Mouse (Mus musculus): ENCODE results near the gene Taar8b. TPM values are rescaled to one million over a fixed set of nuclear protein-coding genes. Genes with fewer than 3 reads are reported as not detected.

Gene Taar8b
- polyA plus RNA-seq, 1 experiment: not detected

DNA sequence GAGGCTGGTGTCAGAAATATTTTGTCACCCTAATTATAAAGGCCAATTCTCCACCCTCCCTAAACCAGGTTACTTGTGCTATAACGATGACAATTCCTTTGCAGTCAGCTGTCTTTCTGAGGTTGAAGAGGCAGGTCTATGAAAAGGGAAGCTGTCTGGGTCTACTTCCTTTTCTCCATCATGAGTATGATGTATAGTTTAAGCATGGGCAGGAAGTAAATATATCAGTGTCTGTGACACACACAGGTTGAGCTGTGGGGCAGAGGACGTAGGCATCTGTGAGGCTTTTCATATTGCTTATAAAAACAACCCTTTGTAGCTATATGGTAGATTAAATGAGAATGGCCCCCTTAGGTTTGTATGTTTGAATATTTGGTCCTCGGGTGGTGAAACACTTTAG lies 33.1 kb downstream of the Taar8b start:
- WGBS: 28% methylated on average over 3 of the region's 3 CpGs
- no peak for TF ChIP-seq CTCF (IDR thresholded peaks at IDR 0.05; ENCODE audit: control insufficient read depth, insufficient read depth, low read length)
- no peak for TF ChIP-seq POLR2A (IDR thresholded peaks at IDR 0.05; ENCODE audit: borderline replicate concordance, control insufficient read depth, low read depth, low read length)
- H3K27ac ChIP-seq (ENCODE audit: control insufficient read depth, insufficient read depth, low read depth, low read length, poor library complexity): no peak overlapping the region
- no peak overlapping the region for H3K4me3 ChIP-seq (replicated peaks; ENCODE audit: control insufficient read depth, low read depth, low read length)
- H3K4me1 ChIP-seq (ENCODE audit: control insufficient read depth, insufficient read depth, low read length): no peaks in the 10 kb centered on the region

DNA sequence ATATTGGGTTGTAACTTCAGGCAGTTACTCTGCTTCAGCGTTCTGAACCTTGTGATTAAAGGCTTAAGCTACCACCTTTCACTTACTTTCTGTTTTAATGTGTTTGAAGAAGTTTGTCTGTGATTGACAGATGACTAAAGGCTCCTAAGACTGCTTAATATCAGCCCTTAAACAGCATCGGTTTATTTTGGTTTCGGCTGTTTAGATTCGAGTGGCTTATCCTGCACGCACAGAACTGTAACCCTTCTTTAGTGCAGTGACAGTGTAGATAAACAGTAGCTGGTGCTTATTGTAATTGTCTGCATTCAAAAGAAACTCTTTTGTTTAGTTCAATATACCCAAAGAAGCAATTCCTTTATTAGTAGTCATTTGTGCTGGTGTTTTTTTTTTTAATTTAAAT lies 40.1 kb downstream of the Taar8b start:
- Histone ChIP-seq H3K27ac (ENCODE audit: control insufficient read depth, insufficient read depth, low read depth, low read length, poor library complexity) (no peak overlapping the region), H3K4me3 (replicated peaks; ENCODE audit: control insufficient read depth, low read depth, low read length) (no peak overlapping the region), H3K4me1 (ENCODE audit: control insufficient read depth, insufficient read depth, low read length) (no peaks in the 10 kb centered on the region)
- WGBS: 66% methylated on average over 5 of the region's 5 CpGs
- TF ChIP-seq CTCF (IDR thresholded peaks at IDR 0.05; ENCODE audit: control insufficient read depth, insufficient read depth, low read length): no peak
- TF ChIP-seq POLR2A (IDR thresholded peaks at IDR 0.05; ENCODE audit: borderline replicate concordance, control insufficient read depth, low read depth, low read length): no peak

DNA sequence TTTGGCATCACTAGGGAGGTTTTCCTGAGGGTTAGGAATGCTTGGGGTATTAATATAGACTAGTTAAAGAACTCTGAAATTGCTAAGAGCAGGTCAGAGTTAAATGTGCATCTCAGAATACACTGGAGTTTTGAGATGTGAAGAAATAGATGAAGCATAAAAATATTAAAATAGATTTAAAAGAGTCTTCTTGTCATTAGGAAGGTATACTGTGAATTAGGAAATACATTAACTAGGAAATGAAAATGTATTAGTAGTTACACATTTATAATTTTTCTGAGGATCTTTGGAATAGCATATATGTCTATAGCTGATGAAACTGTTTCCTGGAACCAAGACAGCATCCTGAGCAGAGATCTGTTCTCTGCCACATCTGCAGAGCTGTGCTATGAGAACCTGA lies 42.9 kb downstream of the Taar8b start, which contains the start of gene Taar7f:
TSS of gene Taar7f (plus strand) at position 301 of the 400 bp plus-strand sequence.
- TF ChIP-seq POLR2A (IDR thresholded peaks at IDR 0.05; ENCODE audit: borderline replicate concordance, control insufficient read depth, low read depth, low read length) (no peak), CTCF (IDR thresholded peaks at IDR 0.05; ENCODE audit: control insufficient read depth, insufficient read depth, low read length) (no peak)
- Histone ChIP-seq H3K27ac (ENCODE audit: control insufficient read depth, insufficient read depth, low read depth, low read length, poor library complexity) (no peak within 1 kb of the TSS), H3K4me1 (ENCODE audit: control insufficient read depth, insufficient read depth, low read length) (no peaks in the 10 kb centered on the region), H3K4me3 (replicated peaks; ENCODE audit: control insufficient read depth, low read depth, low read length) (no peak within 1 kb of the TSS)

Other genes with a start within 250 kb of the Taar8b start
- 1.3 and 4.7 TPM in 2 replicates for gene Vnn3, start 240.8 kb downstream of the Taar8b start, polyA plus RNA-seq (2011; ENCODE audit: insufficient read depth, insufficient read length, low replicate concordance, missing spikeins)
- not detected in 2 replicates for gene Vnn1, start 197.6 kb downstream of the Taar8b start, polyA plus RNA-seq (2011; ENCODE audit: insufficient read depth, insufficient read length, low replicate concordance, missing spikeins)
- not detected in 2 replicates for gene Taar1, start 171.9 kb downstream of the Taar8b start, polyA plus RNA-seq (2011; ENCODE audit: insufficient read depth, insufficient read length, low replicate concordance, missing spikeins)
- not detected in 2 replicates for gene Taar2, start 153.7 kb downstream of the Taar8b start, polyA plus RNA-seq (2011; ENCODE audit: insufficient read depth, insufficient read length, low replicate concordance, missing spikeins)
- gene Taar3, start 142.7 kb downstream of the Taar8b start, polyA plus RNA-seq (2011; ENCODE audit: insufficient read depth, insufficient read length, low replicate concordance, missing spikeins): not detected in 2 replicates
- not detected in 2 replicates for gene Taar4, start 131.8 kb downstream of the Taar8b start, polyA plus RNA-seq (2011; ENCODE audit: insufficient read depth, insufficient read length, low replicate concordance, missing spikeins)
- gene Taar5, start 121.6 kb downstream of the Taar8b start, polyA plus RNA-seq (2011; ENCODE audit: insufficient read depth, insufficient read length, low replicate concordance, missing spikeins): not detected in 2 replicates
- gene Taar6, start 106.6 kb downstream of the Taar8b start, polyA plus RNA-seq (2011; ENCODE audit: insufficient read depth, insufficient read length, low replicate concordance, missing spikeins): not detected in 2 replicates
- gene Taar7a, start 98.8 kb downstream of the Taar8b start, polyA plus RNA-seq (2011; ENCODE audit: insufficient read depth, insufficient read length, low replicate concordance, missing spikeins): not detected in 2 replicates
- gene Taar7b, start 92.4 kb downstream of the Taar8b start, polyA plus RNA-seq (2011; ENCODE audit: insufficient read depth, insufficient read length, low replicate concordance, missing spikeins): not detected in 2 replicates
- gene Taar7d, start 65.1 kb downstream of the Taar8b start, polyA plus RNA-seq (2011; ENCODE audit: insufficient read depth, insufficient read length, low replicate concordance, missing spikeins): not detected in 2 replicates
- gene Taar7e, start 54.7 kb downstream of the Taar8b start, polyA plus RNA-seq (2011; ENCODE audit: insufficient read depth, insufficient read length, low replicate concordance, missing spikeins): not detected in 2 replicates
- gene Taar7f, start 42.8 kb downstream of the Taar8b start, polyA plus RNA-seq (2011; ENCODE audit: insufficient read depth, insufficient read length, low replicate concordance, missing spikeins): not detected in 2 replicates
- gene Taar8a, start 15.8 kb downstream of the Taar8b start, polyA plus RNA-seq (2011; ENCODE audit: insufficient read depth, insufficient read length, low replicate concordance, missing spikeins): not detected in 2 replicates
- gene Taar8c, start 9.6 kb upstream of the Taar8b start, polyA plus RNA-seq (2011; ENCODE audit: insufficient read depth, insufficient read length, low replicate concordance, missing spikeins): not detected in 2 replicates
- gene Taar9, start 17.2 kb upstream of the Taar8b start, polyA plus RNA-seq (2011; ENCODE audit: insufficient read depth, insufficient read length, low replicate concordance, missing spikeins): not detected in 2 replicates
- gene Stx7, start 57.0 kb upstream of the Taar8b start, polyA plus RNA-seq (2011; ENCODE audit: insufficient read depth, insufficient read length, low replicate concordance, missing spikeins): 15.6 and 33.0 TPM in 2 replicates
- gene Moxd1, start 131.2 kb upstream of the Taar8b start, polyA plus RNA-seq (2011; ENCODE audit: insufficient read depth, insufficient read length, low replicate concordance, missing spikeins): not detected in 2 replicates